Comparison of ENCODE assay signal across 8 mouse cellular contexts in the genomic region with DNA sequence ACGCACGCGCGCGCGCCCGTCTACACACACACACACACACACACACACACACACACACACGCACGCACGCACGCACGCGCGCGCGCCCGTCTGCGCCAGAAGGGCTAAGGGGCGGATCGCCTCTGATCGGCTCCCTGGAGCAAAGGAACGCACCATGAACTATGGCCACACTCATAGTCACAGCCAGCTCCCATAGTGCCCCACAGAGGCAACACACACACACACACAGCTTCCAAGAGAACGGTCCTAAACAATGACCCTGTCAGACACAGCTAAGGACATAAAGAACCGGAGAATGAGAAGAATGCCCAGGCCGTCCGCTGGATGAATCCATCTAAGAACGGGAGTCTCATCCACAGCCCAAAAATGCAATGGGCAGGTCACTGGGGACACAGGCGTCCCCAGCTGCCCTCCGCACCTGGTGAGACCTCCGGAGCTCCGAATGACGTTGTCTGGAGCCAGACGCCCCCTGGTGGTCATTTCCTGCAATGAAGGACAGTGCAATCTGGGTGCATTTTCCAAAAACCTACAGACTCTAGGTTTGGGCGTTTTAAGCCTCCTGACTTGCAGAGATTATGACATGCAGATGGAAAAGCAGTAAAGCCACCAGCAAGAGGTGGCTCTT. TPM values are rescaled to one million over a fixed set of nuclear protein-coding genes. Genes with fewer than 3 reads are reported as not detected.
DNase-seq lines count a peak whose midpoint lies in the region; ATAC-seq and TF ChIP-seq lines count a peak whose summit lies in the region.

No protein-coding gene starts in this region.

- peak; percentile 91 for TF ChIP-seq CTCF in intestine, postnatal 0 days (IDR thresholded peaks at IDR 0.05; ENCODE audit: low read depth)
- TF ChIP-seq CTCF in liver, adult 2 months (IDR thresholded peaks at IDR 0.05; ENCODE audit: low read depth, low read length) = peak; percentile 84

- H3K79me2 ChIP-seq in liver, adult 2 months (ENCODE audit: control insufficient read depth, insufficient read depth, low read length) = no peaks in the 10 kb centered on the region

- no peaks in the 10 kb centered on the region for H3K27me3 ChIP-seq in intestine, postnatal 0 days (replicated peaks; ENCODE audit: control insufficient read depth, insufficient read depth, low read length)
- no peaks in the 10 kb centered on the region for H3K27me3 ChIP-seq in liver, adult 2 months (ENCODE audit: control insufficient read depth, insufficient read depth, low read length)
- no peaks in the 10 kb centered on the region for H3K27me3 ChIP-seq in stomach, embryonic 14.5 days (ENCODE audit: control insufficient read depth, insufficient read depth, low read length)

- no peaks in the 10 kb centered on the region for H3K9me3 ChIP-seq in intestine, postnatal 0 days (ENCODE audit: control insufficient read depth)
- H3K9me3 ChIP-seq in stomach, embryonic 14.5 days (ENCODE audit: control insufficient read depth, low read depth, low read length) = no peaks in the 10 kb centered on the region

- 57% methylated on average over 34 of the region's 34 CpGs for WGBS in intestine, postnatal 0 days
- WGBS in liver, adult 2 months = 57% methylated on average over 34 of the region's 34 CpGs
- 59% methylated on average over 34 of the region's 34 CpGs for WGBS in stomach, embryonic 14.5 days

- H3K4me1 ChIP-seq in intestine, postnatal 0 days (replicated peaks; ENCODE audit: control insufficient read depth, insufficient read depth, low read length) = no peaks in the 10 kb centered on the region
- H3K4me1 ChIP-seq in liver, adult 2 months (ENCODE audit: control insufficient read depth, insufficient read depth, low read length) = 0 out of 2 replicates have a peak, but pooled peaks cover 2% of the 10 kb centered on the region
- H3K4me1 ChIP-seq in stomach, embryonic 14.5 days (ENCODE audit: control insufficient read depth, insufficient read depth, low read length) = peaks cover 9% of the 10 kb centered on the region; the same call in 1 of the 2 replicates

- TF ChIP-seq POLR2A in liver, adult 2 months (IDR thresholded peaks at IDR 0.05; ENCODE audit: extremely low read depth, insufficient read depth, low read length) = no peak

- DNase-seq in urinary bladder, adult 2 months (ENCODE audit: low spot score) = peak; percentile 74
- no peak for DNase-seq in urinary bladder, postnatal 10 days (ENCODE audit: low spot score)
- DNase-seq in embryo, embryonic 10.5 days (ENCODE audit: low spot score) = peak; percentile 89
- peak; percentile 96 for DNase-seq in heart, adult 11 months
- DNase-seq in liver, adult 2 months (ENCODE audit: extremely low read depth, low read depth, low spot score) = no peak
- peak; percentile 89 for DNase-seq in naive thymus-derived CD4-positive, alpha-beta T cell, adult 2 months (ENCODE audit: low read depth)

- H3K36me3 ChIP-seq in intestine, postnatal 0 days (ENCODE audit: control insufficient read depth, insufficient read depth) = peaks cover 45% of the 10 kb centered on the region
- peaks cover 4% of the 10 kb centered on the region; the same call in 1 of the 2 replicates for H3K36me3 ChIP-seq in liver, adult 2 months (ENCODE audit: control insufficient read depth, insufficient read depth, low read length)
- peaks cover 60% of the 10 kb centered on the region for H3K36me3 ChIP-seq in stomach, embryonic 14.5 days (ENCODE audit: control insufficient read depth, insufficient read depth, low read length)

- peak overlapping the region; percentile 37; the same call in 1 of the 2 replicates for H3K4me2 ChIP-seq in intestine, postnatal 0 days (replicated peaks; ENCODE audit: low read depth)
- no peak overlapping the region for H3K4me2 ChIP-seq in stomach, embryonic 14.5 days (replicated peaks; ENCODE audit: low read depth, low read length)

- H3K4me3 ChIP-seq in intestine, postnatal 0 days (ENCODE audit: low read depth, low read length) = no peak overlapping the region
- no peak overlapping the region for H3K4me3 ChIP-seq in liver, adult 2 months (ENCODE audit: insufficient read depth, low read depth, low read length)
- H3K4me3 ChIP-seq in stomach, embryonic 14.5 days (ENCODE audit: low read depth, low read length) = no peak overlapping the region

- no peak overlapping the region for H3K27ac ChIP-seq in intestine, postnatal 0 days (ENCODE audit: low read depth, low read length)
- no peak overlapping the region for H3K27ac ChIP-seq in liver, adult 2 months (replicated peaks; ENCODE audit: insufficient read depth, low read depth, low read length)
- H3K27ac ChIP-seq in stomach, embryonic 14.5 days (ENCODE audit: low read length) = no peak overlapping the region

- no peak overlapping the region for H3K9ac ChIP-seq in intestine, postnatal 0 days (ENCODE audit: low read depth, low read length)
- no peak overlapping the region for H3K9ac ChIP-seq in liver, adult 2 months (ENCODE audit: low read depth, low read length)
- no peak overlapping the region for H3K9ac ChIP-seq in stomach, embryonic 14.5 days (replicated peaks; ENCODE audit: low read depth, low read length)

- peak; percentile 24 for ATAC-seq in intestine, postnatal 0 days
- ATAC-seq in stomach, embryonic 14.5 days (ENCODE audit: insufficient number of reproducible peaks, insufficient read depth, low FRiP score, low read depth) = peak; percentile 67

RNA-seq across cellular contexts. Expression of a gene that starts 25.3 kb away (rescaled TPM):
- 0.13 TPM in 1 of 2 replicates, not detected in the other for polyA plus RNA-seq in urinary bladder, adult 2 months (2012; rRNA removed)
- 1.6 and 1.8 TPM in 2 replicates for polyA plus RNA-seq in intestine, postnatal 0 days (2015; fragmentation: Nextera tagmentation; extraction: Ambion mirVana)
- total RNA-seq in liver, adult 2 months (2014; rRNA removed) = not detected in 2 replicates
- not detected in 2 replicates for polyA plus RNA-seq in liver, adult 2 months (2012; rRNA removed)
- polyA plus RNA-seq in stomach, embryonic 14.5 days (2014; fragmentation: Nextera tagmentation; extraction: Ambion mirVana) = 3.3 and 5.0 TPM in 2 replicates

RNA-seq across cellular contexts. Expression of a gene that starts 26.6 kb away (rescaled TPM):
- 8.6 and 9.2 TPM in 2 replicates for polyA plus RNA-seq in urinary bladder, adult 2 months (2012; rRNA removed)
- 3.7 and 3.8 TPM in 2 replicates for polyA plus RNA-seq in intestine, postnatal 0 days (2015; fragmentation: Nextera tagmentation; extraction: Ambion mirVana)
- 2.8 and 3.7 TPM in 2 replicates for total RNA-seq in liver, adult 2 months (2014; rRNA removed)
- 6.9 and 8.4 TPM in 2 replicates for polyA plus RNA-seq in liver, adult 2 months (2012; rRNA removed)
- polyA plus RNA-seq in stomach, embryonic 14.5 days (2014; fragmentation: Nextera tagmentation; extraction: Ambion mirVana) = 9.3 and 9.5 TPM in 2 replicates

RNA-seq across cellular contexts. Expression of a gene that starts 39.2 kb away (rescaled TPM):
- polyA plus RNA-seq in urinary bladder, adult 2 months (2012; rRNA removed) = 183 and 196 TPM in 2 replicates
- 308 and 309 TPM in 2 replicates for polyA plus RNA-seq in intestine, postnatal 0 days (2015; fragmentation: Nextera tagmentation; extraction: Ambion mirVana)
- 103 and 115 TPM in 2 replicates for total RNA-seq in liver, adult 2 months (2014; rRNA removed)
- polyA plus RNA-seq in liver, adult 2 months (2012; rRNA removed) = 99.3 and 105 TPM in 2 replicates
- polyA plus RNA-seq in stomach, embryonic 14.5 days (2014; fragmentation: Nextera tagmentation; extraction: Ambion mirVana) = 341 and 358 TPM in 2 replicates

RNA-seq across cellular contexts. Expression of a gene that starts 46.8 kb away (rescaled TPM):
- 41.1 and 47.3 TPM in 2 replicates for polyA plus RNA-seq in urinary bladder, adult 2 months (2012; rRNA removed)
- 54.9 and 60.3 TPM in 2 replicates for polyA plus RNA-seq in intestine, postnatal 0 days (2015; fragmentation: Nextera tagmentation; extraction: Ambion mirVana)
- 17.1 and 25.8 TPM in 2 replicates for total RNA-seq in liver, adult 2 months (2014; rRNA removed)
- 43.1 and 75.7 TPM in 2 replicates for polyA plus RNA-seq in liver, adult 2 months (2012; rRNA removed)
- polyA plus RNA-seq in stomach, embryonic 14.5 days (2014; fragmentation: Nextera tagmentation; extraction: Ambion mirVana) = 69.7 and 73.7 TPM in 2 replicates

RNA-seq across cellular contexts. Expression of a gene that starts 59.9 kb away (rescaled TPM):
- polyA plus RNA-seq in urinary bladder, adult 2 months (2012; rRNA removed) = 33.1 and 35.3 TPM in 2 replicates
- 12.8 and 12.9 TPM in 2 replicates for polyA plus RNA-seq in intestine, postnatal 0 days (2015; fragmentation: Nextera tagmentation; extraction: Ambion mirVana)
- total RNA-seq in liver, adult 2 months (2014; rRNA removed) = 2.3 and 6.9 TPM in 2 replicates
- 8.7 and 19.1 TPM in 2 replicates for polyA plus RNA-seq in liver, adult 2 months (2012; rRNA removed)
- 20.2 and 20.7 TPM in 2 replicates for polyA plus RNA-seq in stomach, embryonic 14.5 days (2014; fragmentation: Nextera tagmentation; extraction: Ambion mirVana)

Comparison
In these comparisons a context has a peak if more than half of its experiments do, and no peak if none do; other contexts are left out.
1. DNase-seq: peak in urinary bladder, adult 2 months (single experiment), embryo, embryonic 10.5 days (single experiment), heart, adult 11 months (single experiment) and naive thymus-derived CD4-positive, alpha-beta T cell, adult 2 months (single experiment); none in urinary bladder, postnatal 10 days (single experiment) and liver, adult 2 months (single experiment).